Mouse (Mus musculus): Measurements from ENCODE around the gene Ube2h.

DNA sequence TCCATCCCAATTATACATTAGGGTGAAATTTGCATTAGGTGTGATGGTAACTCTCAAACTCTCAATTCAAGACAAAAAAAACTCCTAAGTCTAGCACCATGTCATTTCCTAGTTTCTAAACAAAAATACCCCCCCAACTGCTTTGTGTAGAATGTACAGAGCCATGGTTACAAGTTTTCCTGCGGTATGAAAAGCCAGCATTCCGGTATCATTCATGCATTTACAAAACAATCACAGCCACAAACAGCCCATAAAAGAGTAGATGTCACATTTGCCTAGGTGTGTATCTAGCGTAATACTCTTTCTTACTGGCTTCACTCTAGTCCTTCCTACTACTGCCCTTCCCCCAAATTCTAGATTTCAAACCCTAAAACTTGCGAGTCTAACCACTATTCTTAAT lies 2.2 kb downstream of the Ube2h start:
- TF ChIP-seq TCF12 (IDR thresholded peaks at IDR 0.05; ENCODE audit: insufficient read depth, poor library complexity, severe bottlenecking) (no peak), POLR2A (IDR thresholded peaks at IDR 0.05; ENCODE audit: insufficient read length, low read depth) (no peak), POLR2AphosphoS2 (IDR thresholded peaks at IDR 0.05; ENCODE audit: insufficient read length, low read depth) (no peak), CEBPB (IDR thresholded peaks at IDR 0.05; ENCODE audit: insufficient read depth, poor library complexity, severe bottlenecking) (no peak), MAX (IDR thresholded peaks at IDR 0.05; ENCODE audit: low read depth) (no peak), USF1 (IDR thresholded peaks at IDR 0.05; ENCODE audit: low read depth) (no peak)
